Mouse (Mus musculus): ENCODE data around the gene Mcoln3.

Gene Mcoln3

GRCm38 (mm10) chr3:146177748-146178582 lies 60.7 kb downstream of the Mcoln3 start:
- DNase-seq = peak; percentile 95

- DNase-seq = no peak
Observed at GRCm38 (mm10) chr3:146180341-146180740, 63.1 kb downstream of the Mcoln3 start.

- peak; percentile 77 to 79 for DNase-seq
Observed at GRCm38 (mm10) chr3:146180986-146181385, 63.7 kb downstream of the Mcoln3 start.

GRCm38 (mm10) chr3:146184992-146185657 lies 67.9 kb downstream of the Mcoln3 start:
- DNase-seq = peak; percentile 80 to 86

DNA sequence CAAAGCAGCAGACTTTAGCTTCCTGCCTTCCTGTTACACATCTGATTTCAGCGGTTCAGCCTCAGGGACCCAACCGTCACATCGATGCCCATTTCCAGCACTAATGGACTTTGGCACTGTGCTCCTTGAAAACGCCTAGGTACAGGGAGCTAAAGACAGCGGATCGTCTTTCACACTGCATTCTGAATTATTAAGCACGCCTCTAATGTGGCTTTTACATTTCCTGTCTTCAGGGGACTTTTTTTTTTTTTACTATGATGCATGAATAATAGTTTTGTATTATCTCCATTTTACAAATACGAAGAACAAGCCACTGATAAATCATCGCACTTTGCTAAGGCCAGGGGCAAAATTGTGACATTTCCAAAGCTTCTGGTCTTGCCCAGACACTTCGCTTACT lies 68.8 kb downstream of the Mcoln3 start:
- no peak for DNase-seq

DNA sequence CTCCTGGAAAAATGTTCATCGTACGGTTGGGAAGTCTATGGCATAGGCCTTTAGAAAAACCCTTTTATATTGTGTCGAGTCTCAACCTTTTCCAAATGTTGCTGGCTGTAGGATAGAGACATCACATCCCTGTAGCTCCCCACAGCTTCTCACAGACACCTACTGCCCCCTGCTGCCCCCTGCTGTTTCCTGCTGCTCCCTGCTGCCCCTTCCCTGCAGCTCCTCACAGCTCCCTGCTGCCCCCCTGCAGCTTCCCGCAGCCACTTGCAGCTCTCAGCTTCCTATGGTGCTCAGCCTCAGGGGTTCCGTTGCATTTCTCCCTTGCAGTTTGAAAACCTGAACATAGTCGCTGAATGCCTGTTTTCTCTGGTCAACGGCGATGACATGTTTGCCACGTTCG lies 72.7 kb downstream of the Mcoln3 start:
- peak in 1 of 2 experiments; percentile 24 for DNase-seq
